Mouse (Mus musculus) kidney, postnatal 0 days (tissue): ENCODE results near the gene Lrrc4c. TPM values are rescaled to one million over a fixed set of nuclear protein-coding genes. Genes with fewer than 3 reads are reported as not detected.

Experiments used
- ATAC-seq: fragments of 200-750 bp; cut with Nextera tagmentation; replicated peaks from 2 replicates; pipeline ENCODE4 v1.8.0; 2017; ENCODE audit warnings: low read depth, moderate number of reproducible peaks, moderate TSS enrichment, moderate library complexity; ENCODE audit not compliant: low FRiP score
- DNase-seq: peaks from one replicate; pipeline ENCODE4 v3.0.0-alpha.2; 2016; ENCODE audit warnings: low spot score
- H3K27ac ChIP-seq: fragments of 300-500 bp; sonication (generic); 2 replicates; pipeline ENCODE4 v1.5.1; 2014; ENCODE audit warnings: mild to moderate bottlenecking
- H3K27me3 ChIP-seq: fragments of 300-500 bp; sonication (generic); 2 replicates; pipeline ENCODE4 v1.6.1; 2014; ENCODE audit warnings: low read length, mixed read lengths; ENCODE audit not compliant: insufficient read depth
- H3K36me3 ChIP-seq: fragments of 300-500 bp; sonication (generic); 2 replicates; pipeline ENCODE4 v1.6.1; 2014; ENCODE audit warnings: low read length, mixed read lengths; ENCODE audit not compliant: insufficient read depth
- H3K4me1 ChIP-seq: fragments of 300-500 bp; sonication (generic); replicated peaks from 2 replicates; pipeline ENCODE4 v1.6.1; 2014; ENCODE audit warnings: antibody characterized with exemption, low read length, mixed read lengths; ENCODE audit not compliant: insufficient read depth
- H3K4me2 ChIP-seq: fragments of 300-500 bp; sonication (generic); 2 replicates; pipeline ENCODE4 v1.6.1; 2014; ENCODE audit warnings: mild to moderate bottlenecking, low read length, moderate library complexity, mixed read lengths
- H3K4me3 ChIP-seq: fragments of 300-500 bp; sonication (generic); replicated peaks from 2 replicates; pipeline ENCODE4 v1.5.1; 2014; ENCODE audit warnings: low read depth, low read length
- H3K9ac ChIP-seq: fragments of 300-500 bp; sonication (generic); 2 replicates; pipeline ENCODE4 v1.6.1; 2014; ENCODE audit warnings: low read depth, low read length
- H3K9me3 ChIP-seq: fragments of 300-500 bp; sonication (generic); replicated peaks from 2 replicates; pipeline ENCODE4 v1.6.1; 2016; ENCODE audit warnings: low read length, inconsistent platforms, mixed read lengths
- CTCF ChIP-seq: IDR thresholded peaks from 2 replicates; pipeline ENCODE4 v1.5.1; 2016; ENCODE audit warnings: antibody characterized with exemption, low read depth, mild to moderate bottlenecking, moderate library complexity
- WGBS: fragments of 180-500 bp; shearing (Covaris S2); extraction: QIAGEN DNeasy Blood & Tissue Kit; methylation state at CpG from one replicate; pipeline ENCODE4 v1.1.7; 2014; 5-methylcytosine and 5-hydroxymethylcytosine counted together
- polyA plus RNA-seq: library from polyadenylated mRNA; unstranded; fragments of >200 nt; fragmentation: Nextera tagmentation; extraction: Ambion mirVana; gene quantifications from 2 replicates; pipeline ENCODE4 v1.2.1, GENCODE M21; 2015

Gene Lrrc4c
- polyA plus RNA-seq, 1 experiment from 2014 or later: 1.2 TPM

DNA sequence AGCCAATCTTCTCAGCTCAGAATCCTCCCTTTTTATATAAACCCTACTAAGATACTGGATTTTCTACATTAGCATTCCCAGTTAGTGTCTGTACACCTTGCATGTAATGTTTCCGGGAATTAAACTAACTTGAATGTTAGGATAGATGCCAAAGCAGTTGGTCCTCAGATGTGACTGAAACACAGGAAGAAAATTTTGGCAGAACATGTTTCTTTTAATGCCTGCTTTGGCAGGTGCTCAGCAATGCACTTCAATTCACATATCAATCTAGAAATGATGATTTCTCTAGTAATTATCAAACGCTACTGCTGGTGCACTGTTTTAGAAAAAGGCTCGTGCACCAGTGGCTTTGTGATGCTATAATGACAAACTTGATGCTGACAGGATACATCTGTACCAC, 806.3 kb downstream of the Lrrc4c start:
- no peak for ATAC-seq
- WGBS: 61% methylated on average over 3 of the region's 3 CpGs
- no peaks in the 10 kb centered on the region for H3K36me3 ChIP-seq
- TF ChIP-seq CTCF: no peak
- no peaks in the 10 kb centered on the region for H3K4me1 ChIP-seq
- no peak overlapping the region for H3K4me3 ChIP-seq
- H3K4me2 ChIP-seq: no peak overlapping the region
- DNase-seq: no peak
- no peaks in the 10 kb centered on the region for H3K27me3 ChIP-seq
- H3K9me3 ChIP-seq: no peaks in the 10 kb centered on the region
- H3K9ac ChIP-seq: no peak overlapping the region
- H3K27ac ChIP-seq: no peak overlapping the region

GRCm38 (mm10) chr2:97138454-97138853, 820.5 kb downstream of the Lrrc4c start:
- 90% methylated on average over 3 of the region's 3 CpGs for WGBS
- no peak for DNase-seq
- no peak overlapping the region for H3K4me3 ChIP-seq
- TF ChIP-seq CTCF: no peak
- H3K4me2 ChIP-seq: no peak overlapping the region
- H3K9ac ChIP-seq: no peak overlapping the region
- H3K4me1 ChIP-seq: no peaks in the 10 kb centered on the region
- H3K27ac ChIP-seq: no peak overlapping the region
- H3K9me3 ChIP-seq: no peaks in the 10 kb centered on the region
- ATAC-seq: no peak
- no peaks in the 10 kb centered on the region for H3K27me3 ChIP-seq
- no peaks in the 10 kb centered on the region for H3K36me3 ChIP-seq

- WGBS: 94% methylated on average over 3 of the region's 3 CpGs
- no peaks in the 10 kb centered on the region for H3K36me3 ChIP-seq
- H3K4me3 ChIP-seq: no peak overlapping the region
- ATAC-seq: no peak
- H3K4me1 ChIP-seq: no peaks in the 10 kb centered on the region
- H3K27me3 ChIP-seq: no peaks in the 10 kb centered on the region
- no peak for TF ChIP-seq CTCF
- H3K27ac ChIP-seq: no peak overlapping the region
- no peak overlapping the region for H3K9ac ChIP-seq
- DNase-seq: no peak
- no peak overlapping the region for H3K4me2 ChIP-seq
- no peaks in the 10 kb centered on the region for H3K9me3 ChIP-seq
Measured at GRCm38 (mm10) chr2:97151626-97152194, 833.7 kb downstream of the Lrrc4c start.

DNA sequence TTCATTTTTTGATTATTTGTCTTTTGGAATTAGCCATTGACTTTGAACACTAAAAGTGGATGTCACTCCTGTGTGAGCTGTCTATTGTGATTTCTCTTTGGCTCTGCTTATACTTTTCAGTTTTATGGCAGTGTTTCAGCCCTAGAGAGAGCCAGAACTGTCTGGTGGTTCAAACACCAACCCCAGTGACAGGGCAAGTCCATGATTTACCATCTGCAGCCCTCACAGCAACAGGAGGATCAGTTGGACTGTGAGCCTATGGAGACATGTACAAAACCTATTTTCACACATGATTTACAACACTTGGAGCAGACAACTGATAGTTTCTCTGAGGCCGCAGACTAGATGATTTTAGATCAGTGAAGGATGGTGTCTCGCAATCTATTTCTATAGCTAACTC, 847.8 kb downstream of the Lrrc4c start:
- WGBS: 47% methylated on average over 2 of the region's 2 CpGs
- no peak for TF ChIP-seq CTCF
- Histone ChIP-seq H3K36me3 (no peaks in the 10 kb centered on the region), H3K9me3 (no peaks in the 10 kb centered on the region), H3K4me2 (no peak overlapping the region), H3K4me1 (no peaks in the 10 kb centered on the region), H3K9ac (no peak overlapping the region), H3K27ac (no peak overlapping the region), H3K4me3 (no peak overlapping the region), H3K27me3 (no peaks in the 10 kb centered on the region)
- DNase-seq: no peak
- no peak for ATAC-seq

DNA sequence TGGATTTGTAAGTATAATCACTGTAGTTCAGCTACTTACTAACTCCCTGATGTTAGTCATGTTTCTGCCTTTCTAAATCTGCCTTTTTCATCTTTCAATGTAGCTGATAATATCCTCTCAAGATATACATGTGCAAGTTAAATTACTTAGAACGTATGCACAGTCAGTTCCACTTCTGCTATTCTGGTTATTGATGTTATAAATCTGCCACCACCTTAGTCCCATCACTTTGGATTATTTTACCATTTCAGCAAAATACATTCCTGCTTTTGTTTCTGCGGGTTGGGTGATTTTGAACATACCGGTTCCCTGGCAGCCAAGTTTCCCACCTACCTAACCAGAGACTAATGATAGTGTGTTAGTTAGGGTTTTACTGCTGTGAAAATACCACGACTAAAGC, 860.4 kb downstream of the Lrrc4c start:
- no peak overlapping the region for H3K27ac ChIP-seq
- DNase-seq (no peak), ATAC-seq (no peak)
- no peak for TF ChIP-seq CTCF
- no peaks in the 10 kb centered on the region for H3K9me3 ChIP-seq
- no peaks in the 10 kb centered on the region for H3K27me3 ChIP-seq
- H3K9ac ChIP-seq: no peak overlapping the region
- no peak overlapping the region for H3K4me2 ChIP-seq
- H3K36me3 ChIP-seq: no peaks in the 10 kb centered on the region
- no peak overlapping the region for H3K4me3 ChIP-seq
- 53% methylated on average over 4 of the region's 4 CpGs for WGBS
- H3K4me1 ChIP-seq: no peaks in the 10 kb centered on the region

DNA sequence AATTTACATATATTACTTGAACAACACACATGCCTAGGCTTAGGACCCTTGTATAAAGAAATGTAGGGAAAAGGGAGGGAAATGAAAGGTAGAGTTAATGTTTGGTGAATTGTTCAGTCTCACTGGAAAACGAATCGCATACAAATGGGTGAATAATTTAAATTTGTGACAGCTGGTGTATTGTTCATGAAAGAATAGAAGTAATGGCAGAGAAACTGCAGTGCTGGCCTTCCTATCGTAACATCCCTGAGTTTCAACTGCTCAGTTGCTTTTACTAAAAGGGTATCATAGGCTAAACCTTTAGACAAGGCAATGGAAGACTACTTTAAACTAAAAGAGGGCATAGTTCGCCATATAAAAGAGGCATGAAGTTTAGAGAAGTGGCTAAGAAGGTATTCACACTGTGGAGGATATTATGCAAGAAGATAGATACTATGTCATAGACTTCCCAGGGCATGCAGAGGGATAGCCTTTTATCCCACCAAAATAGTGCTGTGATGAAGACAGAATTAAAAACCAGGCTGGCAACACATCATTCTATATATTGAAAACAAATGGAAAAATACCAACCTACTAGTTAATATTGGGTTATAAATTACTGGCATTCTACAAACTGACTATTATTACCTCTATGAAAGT, 879.1 kb downstream of the Lrrc4c start:
- no peak for DNase-seq
- 78% methylated on average over 4 of the region's 4 CpGs for WGBS
- Histone ChIP-seq H3K4me3 (no peak overlapping the region), H3K36me3 (no peaks in the 10 kb centered on the region), H3K9ac (no peak overlapping the region), H3K4me1 (no peaks in the 10 kb centered on the region), H3K27me3 (no peaks in the 10 kb centered on the region), H3K4me2 (no peak overlapping the region), H3K9me3 (no peaks in the 10 kb centered on the region), H3K27ac (no peak overlapping the region)
- no peak for ATAC-seq
- no peak for TF ChIP-seq CTCF

- no peak overlapping the region for H3K27ac ChIP-seq
- DNase-seq (no peak), ATAC-seq (no peak)
- no peaks in the 10 kb centered on the region for H3K36me3 ChIP-seq
- H3K4me3 ChIP-seq: no peak overlapping the region
- no peaks in the 10 kb centered on the region for H3K9me3 ChIP-seq
- WGBS: 73% methylated on average over 3 of the region's 3 CpGs
- TF ChIP-seq CTCF: no peak
- H3K9ac ChIP-seq: no peak overlapping the region
- H3K4me2 ChIP-seq: no peak overlapping the region
- no peaks in the 10 kb centered on the region for H3K27me3 ChIP-seq
- no peaks in the 10 kb centered on the region for H3K4me1 ChIP-seq
Measured at GRCm38 (mm10) chr2:97232966-97233365, 915.0 kb downstream of the Lrrc4c start.
